Mouse (Mus musculus): ENCODE data around the gene Cabp1. TPM values are rescaled to one million over a fixed set of nuclear protein-coding genes. Genes with fewer than 3 reads are reported as not detected.

Cabp1 gene
- total RNA-seq (2021) (1 to 10 TPM; 2.3 to 3.9 TPM), polyA plus RNA-seq (2012; rRNA removed) (6.0 and 13.2 TPM in 2 replicates)
- long read RNA-seq, partial matches to known transcripts = 0 of 2 reads
- long read RNA-seq, other reads (novel, unspliced or antisense) = 2 of 2 reads

GRCm38 (mm10) chr5:115193669-115194625 lies at the start of gene Cabp1:
TSS of gene Cabp1 (minus strand) at chr5:115194381.
- intact Hi-C loops (cut with DNase I) = no loop called here
- no peak for TF ChIP-seq EP300 (IDR thresholded peaks at IDR 0.05; ENCODE audit: insufficient read depth, low read depth, low read length)
- TF ChIP-seq CTCF (IDR thresholded peaks at IDR 0.05) = peak; percentile 61
- Histone ChIP-seq H3K79me2 (replicated peaks; ENCODE audit: control insufficient read depth, insufficient read depth, low read length) (no peaks in the 10 kb centered on the region), H3K4me3 (peak within 1 kb of the TSS; percentile 54), H3K27ac (no peak within 1 kb of the TSS), H3K36me3 (ENCODE audit: control insufficient read depth, insufficient read depth, low read length) (no peaks in the 10 kb centered on the region), H3K4me1 (ENCODE audit: control insufficient read depth, insufficient read depth, low read length) (peaks cover 3% of the 10 kb centered on the region; the same call in 1 of the 2 replicates), H3K9ac (ENCODE audit: low read depth, low read length) (peak within 1 kb of the TSS; percentile 62), H3K27me3 (ENCODE audit: control insufficient read depth, insufficient read depth, low read length) (no peaks in the 10 kb centered on the region)
- DNase-seq = peak; percentile 57 to 75
- WGBS = under 1% methylated on average over 110 of the region's 116 CpGs

GRCm38 (mm10) chr5:115240191-115240590 lies 46.0 kb upstream of the Cabp1 start:
- Histone ChIP-seq H3K4me1 (ENCODE audit: control insufficient read depth, insufficient read depth, low read length) (peaks cover 3% of the 10 kb centered on the region; the same call in 1 of the 2 replicates), H3K4me3 (no peak overlapping the region), H3K9ac (ENCODE audit: low read depth, low read length) (no peak overlapping the region), H3K27ac (no peak overlapping the region), H3K27me3 (ENCODE audit: control insufficient read depth, insufficient read depth, low read length) (no peaks in the 10 kb centered on the region), H3K36me3 (ENCODE audit: control insufficient read depth, insufficient read depth, low read length) (no peaks in the 10 kb centered on the region; the same call in 1 of the 2 replicates), H3K79me2 (replicated peaks; ENCODE audit: control insufficient read depth, insufficient read depth, low read length) (no peaks in the 10 kb centered on the region)
- TF ChIP-seq CTCF (IDR thresholded peaks at IDR 0.05) (no peak), EP300 (IDR thresholded peaks at IDR 0.05; ENCODE audit: insufficient read depth, low read depth, low read length) (no peak), POLR2A (IDR thresholded peaks at IDR 0.05; ENCODE audit: insufficient read depth, low read depth, low read length) (no peak)
- intact Hi-C loops (cut with DNase I) = loop anchor here (2.0 kb wide), 1 partner anchor 33 kb away; the partner anchor contains the start of gene Rnf10
- WGBS = 63% methylated on average over 11 of the region's 11 CpGs
- peak in 1 of 2 experiments; percentile 16 for DNase-seq

GRCm38 (mm10) chr5:115238729-115239195 lies 44.6 kb upstream of the Cabp1 start:
- peaks cover 3% of the 10 kb centered on the region; the same call in 1 of the 2 replicates for H3K4me1 ChIP-seq (ENCODE audit: control insufficient read depth, insufficient read depth, low read length)
- peak; percentile 37 to 47 for DNase-seq
- H3K27ac ChIP-seq = peak overlapping the region; percentile 88
- H3K79me2 ChIP-seq (replicated peaks; ENCODE audit: control insufficient read depth, insufficient read depth, low read length) = no peaks in the 10 kb centered on the region
- intact Hi-C loops (cut with DNase I) = no loop called here
- WGBS = 11% methylated on average over 11 of the region's 11 CpGs
- no peak for TF ChIP-seq CTCF (IDR thresholded peaks at IDR 0.05)
- 0 out of 2 replicates have a peak, but pooled peaks have one; percentile 14 for TF ChIP-seq EP300 (IDR thresholded peaks at IDR 0.05; ENCODE audit: insufficient read depth, low read depth, low read length)
- H3K27me3 ChIP-seq (ENCODE audit: control insufficient read depth, insufficient read depth, low read length) = no peaks in the 10 kb centered on the region
- H3K9ac ChIP-seq (ENCODE audit: low read depth, low read length) = no peak overlapping the region; the same call in 1 of the 2 replicates
- H3K4me3 ChIP-seq = peak overlapping the region; percentile 77
- no peaks in the 10 kb centered on the region; the same call in 1 of the 2 replicates for H3K36me3 ChIP-seq (ENCODE audit: control insufficient read depth, insufficient read depth, low read length)

GRCm38 (mm10) chr5:115237803-115238728 lies 43.9 kb upstream of the Cabp1 start:
- Histone ChIP-seq H3K27me3 (ENCODE audit: control insufficient read depth, insufficient read depth, low read length) (no peaks in the 10 kb centered on the region), H3K4me1 (ENCODE audit: control insufficient read depth, insufficient read depth, low read length) (peaks cover 3% of the 10 kb centered on the region; the same call in 1 of the 2 replicates), H3K79me2 (replicated peaks; ENCODE audit: control insufficient read depth, insufficient read depth, low read length) (no peaks in the 10 kb centered on the region), H3K36me3 (ENCODE audit: control insufficient read depth, insufficient read depth, low read length) (no peaks in the 10 kb centered on the region), H3K4me3 (peak overlapping the region; percentile 77), H3K27ac (peak overlapping the region; percentile 88), H3K9ac (ENCODE audit: low read depth, low read length) (peak overlapping the region; percentile 88)
- intact Hi-C loops (cut with DNase I) = loop anchor here (2.0 kb wide), 2 partner anchors 113 to 259 kb away; no protein-coding TSS in a partner anchor
- DNase-seq = peak; percentile 96
- TF ChIP-seq POLR2A (IDR thresholded peaks at IDR 0.05; ENCODE audit: insufficient read depth, low read depth, low read length) = peak; percentile 89
- peak; percentile 42 for TF ChIP-seq CTCF (IDR thresholded peaks at IDR 0.05)
- TF ChIP-seq EP300 (IDR thresholded peaks at IDR 0.05; ENCODE audit: insufficient read depth, low read depth, low read length) = peak; percentile 59
- under 1% methylated on average over 88 of the region's 88 CpGs for WGBS

DNA sequence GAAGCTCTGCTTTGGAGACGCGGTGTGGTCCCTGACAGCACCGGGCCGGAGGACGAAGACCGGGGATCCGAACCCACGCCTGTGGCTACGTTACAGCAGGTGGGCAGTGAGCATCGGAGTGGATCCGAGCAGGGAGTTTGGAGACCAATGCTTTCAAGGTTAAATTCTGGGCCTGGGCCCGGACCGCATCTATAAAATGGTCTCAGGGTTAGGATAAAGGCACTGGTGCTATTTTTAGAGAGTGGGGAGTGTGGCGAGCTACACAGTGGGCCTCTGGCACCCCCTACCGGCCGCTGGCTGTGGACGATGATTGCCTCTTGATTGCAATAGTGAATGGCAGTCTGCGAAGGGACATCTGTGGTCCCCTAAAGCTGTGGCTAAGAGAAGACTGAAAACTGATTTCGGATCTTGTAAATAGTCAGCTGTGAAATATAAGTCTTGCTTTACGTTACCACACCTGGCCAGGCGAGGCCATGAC lies 41.6 kb upstream of the Cabp1 start, which contains the start of gene Pop5:
Gene Pop5, plus strand, starts transcription at position 51 of the 478 bp plus-strand sequence.
- peak; percentile 89 to 94 for DNase-seq
- TF ChIP-seq CTCF (IDR thresholded peaks at IDR 0.05) (no peak; the same call in 1 of the 2 replicates), POLR2A (IDR thresholded peaks at IDR 0.05; ENCODE audit: insufficient read depth, low read depth, low read length) (no peak), EP300 (IDR thresholded peaks at IDR 0.05; ENCODE audit: insufficient read depth, low read depth, low read length) (peak; percentile 94)
- Histone ChIP-seq H3K27me3 (ENCODE audit: control insufficient read depth, insufficient read depth, low read length) (no peaks in the 10 kb centered on the region), H3K4me3 (peak within 1 kb of the TSS; percentile 56), H3K9ac (ENCODE audit: low read depth, low read length) (peak within 1 kb of the TSS; percentile 73), H3K79me2 (replicated peaks; ENCODE audit: control insufficient read depth, insufficient read depth, low read length) (no peaks in the 10 kb centered on the region), H3K36me3 (ENCODE audit: control insufficient read depth, insufficient read depth, low read length) (no peaks in the 10 kb centered on the region), H3K27ac (peak within 1 kb of the TSS; percentile 92), H3K4me1 (ENCODE audit: control insufficient read depth, insufficient read depth, low read length) (peaks cover 3% of the 10 kb centered on the region; the same call in 1 of the 2 replicates)
- WGBS = 1% methylated on average over 21 of the region's 21 CpGs
- intact Hi-C loops (cut with DNase I) = loop anchor here (1.0 to 2.0 kb wide), 3 partner anchors 49 to 257 kb away; no protein-coding TSS in a partner anchor

All from heart, adult 2 months (tissue).